Mouse (Mus musculus) liver, postnatal 0 days (tissue): ENCODE measurements around the gene 4930524B15Rik.

Experiments used
- CTCF ChIP-seq: sonication (generic); IDR thresholded peaks from 2 replicates; pipeline ENCODE4 v1.5.1; 2016; ENCODE audit warnings: antibody characterized with exemption, low read depth
- EP300 ChIP-seq: IDR thresholded peaks from 2 replicates; pipeline ENCODE4 v1.6.1; 2016; ENCODE audit warnings: antibody characterized with exemption, low read depth, mild to moderate bottlenecking

GRCm38 (mm10) chr11:32020031-32020965 lies 54.9 kb downstream of the 4930524B15Rik start:
- TF ChIP-seq CTCF = no peak
- TF ChIP-seq EP300 = no peak
